Mouse (Mus musculus): ENCODE data around the gene Mrps18a.

The Mrps18a gene

GRCm38 (mm10) chr17:46102608-46103159 is 8.1 kb upstream of the Mrps18a start:
- DNase-seq, result no peak

GRCm38 (mm10) chr17:46104487-46104886 is 6.3 kb upstream of the Mrps18a start:
- DNase-seq, result no peak

- no peak for DNase-seq
Measured at GRCm38 (mm10) chr17:46108286-46108685, 2.5 kb upstream of the Mrps18a start.

GRCm38 (mm10) chr17:46115489-46115888 is 4.7 kb downstream of the Mrps18a start:
- no peak for DNase-seq

- no peak for DNase-seq
Measured at GRCm38 (mm10) chr17:46116138-46116537, 5.4 kb downstream of the Mrps18a start.

GRCm38 (mm10) chr17:46116881-46117280 is 6.1 kb downstream of the Mrps18a start:
- DNase-seq, result no peak

GRCm38 (mm10) chr17:46117623-46118422 is 7.0 kb downstream of the Mrps18a start:
- DNase-seq, result no peak

GRCm38 (mm10) chr17:46118423-46118850 is 7.7 kb downstream of the Mrps18a start:
- DNase-seq, result no peak

- no peak for DNase-seq
Measured at GRCm38 (mm10) chr17:46119641-46120040, 8.9 kb downstream of the Mrps18a start.

GRCm38 (mm10) chr17:46122791-46123190 is 12.0 kb downstream of the Mrps18a start:
- DNase-seq, result no peak

- no peak for DNase-seq
Measured at GRCm38 (mm10) chr17:46123285-46123684, 12.5 kb downstream of the Mrps18a start.

GRCm38 (mm10) chr17:46123953-46124700 is 13.3 kb downstream of the Mrps18a start:
- no peak for DNase-seq

- no peak for DNase-seq
Measured at GRCm38 (mm10) chr17:46126608-46127007, 15.8 kb downstream of the Mrps18a start.

GRCm38 (mm10) chr17:46127814-46128493 is 17.2 kb downstream of the Mrps18a start:
- DNase-seq, result no peak

- DNase-seq, result no peak
Measured at GRCm38 (mm10) chr17:46129741-46130498, 19.1 kb downstream of the Mrps18a start.

GRCm38 (mm10) chr17:46132058-46132718 is 21.4 kb downstream of the Mrps18a start:
- DNase-seq, result peak; percentile 80

GRCm38 (mm10) chr17:46132862-46133261 is 22.1 kb downstream of the Mrps18a start:
- no peak for DNase-seq

GRCm38 (mm10) chr17:46138563-46139236 is 27.9 kb downstream of the Mrps18a start:
- no peak for DNase-seq

GRCm38 (mm10) chr17:46139872-46140271 is 29.1 kb downstream of the Mrps18a start:
- no peak for DNase-seq

- peak; percentile 83 for DNase-seq
Measured at GRCm38 (mm10) chr17:46143578-46144423, 33.0 kb downstream of the Mrps18a start, which contains the start of gene Rsph9. TSS of gene Rsph9 (minus strand) at chr17:46144216.

Data from kidney, adult 11 months (tissue).